Mouse (Mus musculus): Measurements from ENCODE around the gene Acot8.

The Acot8 gene

DNA sequence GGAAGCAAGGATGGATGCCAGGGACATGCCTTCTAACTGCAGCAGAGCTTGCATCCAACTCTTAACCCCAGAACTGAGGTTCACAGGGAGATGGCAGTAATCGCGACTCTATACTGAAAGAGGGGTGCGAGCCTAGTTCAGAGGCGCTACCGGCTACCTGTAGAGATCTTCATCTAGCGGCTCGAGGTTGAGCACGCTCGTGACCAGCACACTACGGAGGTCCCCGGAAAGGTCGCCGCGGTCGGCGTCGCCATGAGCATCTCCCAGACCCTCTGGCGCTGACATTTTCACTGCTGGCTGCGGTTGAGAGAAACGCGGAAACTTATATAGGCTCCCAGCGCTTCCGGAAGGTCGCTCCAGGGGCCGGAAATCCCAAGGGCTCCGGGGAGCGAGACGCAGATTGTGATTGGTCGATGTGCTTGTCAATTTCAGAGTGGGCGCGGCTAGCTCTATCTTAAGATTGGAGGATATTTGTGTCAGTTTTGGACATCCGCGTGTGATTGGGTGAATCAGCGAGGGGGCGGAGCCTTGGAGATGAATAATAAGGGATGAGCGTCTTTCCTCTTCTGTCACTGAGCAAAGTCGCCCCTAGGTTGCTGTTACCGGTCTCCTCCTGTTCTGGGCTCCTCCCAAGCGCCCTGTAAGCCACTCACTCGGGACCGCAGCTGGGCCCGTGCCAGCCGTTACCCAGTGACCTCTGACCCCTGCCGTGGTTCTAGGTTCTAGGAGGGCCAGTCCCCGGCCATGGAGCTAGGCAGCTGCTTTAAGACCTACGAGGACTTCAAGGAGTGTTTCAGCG lies at the start of gene Acot8, which contains the start of gene Zswim3:
Gene Acot8 (minus strand): TSS at position 350 of the 799 bp plus-strand sequence.
Gene Zswim3 (plus strand): TSS at position 566 of the 799 bp plus-strand sequence.
- peak; percentile 99 for DNase-seq (ENCODE audit: low spot score)

DNA sequence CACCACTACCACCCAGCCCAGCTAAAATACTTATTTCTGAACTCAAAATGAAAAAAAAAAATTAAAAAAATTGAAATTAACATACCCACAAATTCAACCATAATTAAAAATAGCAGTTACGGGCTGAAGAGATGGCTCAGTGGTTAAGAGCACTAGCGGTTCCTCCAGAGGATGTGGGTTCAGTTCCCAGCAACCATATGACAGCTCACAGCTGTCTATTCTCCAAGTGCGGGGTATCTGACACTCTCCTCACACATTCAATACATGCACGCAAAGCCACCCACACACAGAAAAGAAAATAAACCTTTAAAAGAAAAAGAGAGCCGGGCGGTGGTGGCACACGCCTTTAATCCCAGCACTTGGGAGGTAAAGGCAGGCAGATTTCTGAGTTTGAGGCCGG lies 45.4 kb upstream of the Acot8 start:
- no peak for DNase-seq (ENCODE audit: low spot score)

DNA sequence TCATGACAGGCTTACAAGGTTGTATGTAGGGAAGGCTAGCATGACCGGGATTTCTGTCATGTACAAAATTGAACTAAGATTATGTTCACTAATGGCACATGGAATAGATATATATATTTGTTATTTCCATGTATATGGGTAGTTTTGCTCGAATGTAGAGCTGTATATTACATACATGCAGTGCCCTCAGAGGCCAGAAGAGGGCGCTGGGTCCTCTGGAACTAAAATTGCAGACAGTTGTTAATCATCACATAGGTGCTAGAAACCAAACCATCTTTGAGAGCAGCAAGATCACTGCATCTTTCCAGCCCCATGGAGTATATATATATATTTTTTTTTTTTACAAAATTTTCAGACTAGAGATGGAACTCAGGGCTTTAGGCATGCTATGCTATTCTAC lies 41.1 kb upstream of the Acot8 start:
- no peak for DNase-seq (ENCODE audit: low spot score)

DNA sequence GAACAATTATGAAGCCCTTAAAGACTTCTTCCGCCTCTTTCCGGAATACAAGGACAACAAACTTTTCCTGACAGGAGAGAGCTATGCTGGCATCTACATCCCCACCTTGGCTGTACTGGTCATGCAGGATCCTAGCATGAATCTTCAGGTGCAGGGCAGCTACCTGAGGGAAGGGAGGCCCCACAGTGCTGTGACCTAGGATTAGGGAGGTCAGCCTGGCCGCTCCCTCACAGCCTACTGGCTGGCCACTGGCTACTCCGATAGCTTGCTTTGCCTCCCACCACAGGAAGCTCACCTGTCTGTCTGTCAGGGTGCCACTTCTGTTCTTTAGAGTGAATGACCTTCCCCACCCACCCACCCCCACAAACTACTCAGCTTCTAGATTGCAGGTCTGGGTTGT lies 30.5 kb upstream of the Acot8 start:
- DNase-seq (ENCODE audit: low spot score): no peak

DNA sequence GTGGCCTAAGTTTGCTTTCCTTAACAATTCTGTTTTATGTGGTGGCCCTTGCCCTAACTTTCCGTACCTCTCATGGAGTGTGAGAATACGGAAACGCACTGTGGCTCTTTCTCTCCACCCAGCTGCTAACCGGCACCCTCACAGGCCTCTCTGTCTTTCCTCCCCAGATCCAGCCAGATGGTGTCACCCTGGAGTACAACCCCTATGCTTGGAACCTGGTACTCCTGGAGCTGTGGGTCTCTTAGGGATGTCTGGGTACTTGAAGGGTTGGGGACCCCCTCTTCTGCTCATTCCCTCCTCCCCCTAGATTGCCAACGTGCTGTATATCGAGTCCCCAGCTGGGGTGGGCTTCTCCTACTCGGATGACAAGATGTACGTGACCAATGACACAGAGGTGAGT lies 29.8 kb upstream of the Acot8 start:
- no peak for DNase-seq (ENCODE audit: low spot score)

DNA sequence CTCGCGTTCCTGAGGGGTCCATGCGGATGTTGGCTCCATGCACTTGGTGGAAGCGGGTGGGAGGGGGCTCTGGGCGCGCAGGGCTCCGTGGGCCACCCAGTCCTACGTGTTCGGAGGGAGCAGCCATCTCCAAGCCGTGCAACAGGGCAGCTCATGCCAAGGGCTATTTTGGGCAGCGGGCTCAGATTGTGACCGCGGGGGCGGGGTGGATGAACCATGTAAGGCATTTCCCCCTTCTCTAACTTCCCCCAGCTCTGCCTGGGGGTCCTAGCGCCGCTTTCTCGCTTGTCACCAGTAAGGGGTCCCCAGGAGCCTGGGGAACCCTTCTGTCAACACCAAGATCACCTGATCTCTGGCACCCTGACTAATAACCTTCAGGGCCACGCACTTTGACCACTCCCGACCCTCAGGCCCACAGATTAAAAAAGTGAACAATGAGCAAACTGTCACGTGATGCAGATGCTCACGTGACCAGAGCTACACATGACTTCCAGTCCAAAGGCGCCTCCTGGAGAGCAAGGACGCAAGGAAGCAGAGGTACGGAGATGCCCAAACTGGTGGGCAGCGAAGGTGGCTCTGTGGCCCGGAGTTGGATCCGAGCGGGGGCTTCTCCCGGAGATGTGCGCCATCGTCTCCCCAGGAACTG lies 28.8 kb upstream of the Acot8 start, which contains the start of gene Neurl2:
Gene Neurl2 (minus strand): TSS at position 143 of the 646 bp plus-strand sequence.
- peak; percentile 97 for DNase-seq (ENCODE audit: low spot score)

DNA sequence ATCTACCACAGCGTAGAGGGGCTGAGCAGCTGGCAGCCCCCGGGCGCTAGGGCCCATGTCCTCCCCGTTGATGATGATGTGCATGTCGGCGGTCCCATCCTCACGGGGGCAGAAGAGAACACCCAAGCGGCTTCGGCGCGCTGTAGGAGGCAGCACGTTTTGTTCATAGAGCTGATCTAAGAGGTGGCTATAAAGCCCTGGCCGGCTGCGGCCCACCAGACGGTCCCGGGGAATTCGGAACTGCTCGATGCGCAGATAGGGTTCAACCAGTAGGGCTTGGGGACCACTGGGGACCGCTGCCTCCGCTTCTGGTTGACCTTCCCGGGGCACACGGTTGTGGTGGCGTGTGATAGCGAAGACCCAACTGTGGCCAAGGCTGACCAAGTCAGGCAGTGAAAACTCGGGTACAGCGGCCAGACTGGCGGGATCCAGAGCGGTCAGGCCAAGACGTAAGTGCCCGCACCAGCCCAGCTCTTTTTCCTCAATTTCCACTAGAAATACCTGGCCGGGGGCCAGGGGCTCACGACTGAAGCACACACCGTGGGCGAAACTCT lies 28.1 kb upstream of the Acot8 start, which contains the start of gene Ctsa:
Gene Ctsa (plus strand): TSS at position 126 of the 554 bp plus-strand sequence.
- peak; percentile 84 for DNase-seq (ENCODE audit: low spot score)

DNA sequence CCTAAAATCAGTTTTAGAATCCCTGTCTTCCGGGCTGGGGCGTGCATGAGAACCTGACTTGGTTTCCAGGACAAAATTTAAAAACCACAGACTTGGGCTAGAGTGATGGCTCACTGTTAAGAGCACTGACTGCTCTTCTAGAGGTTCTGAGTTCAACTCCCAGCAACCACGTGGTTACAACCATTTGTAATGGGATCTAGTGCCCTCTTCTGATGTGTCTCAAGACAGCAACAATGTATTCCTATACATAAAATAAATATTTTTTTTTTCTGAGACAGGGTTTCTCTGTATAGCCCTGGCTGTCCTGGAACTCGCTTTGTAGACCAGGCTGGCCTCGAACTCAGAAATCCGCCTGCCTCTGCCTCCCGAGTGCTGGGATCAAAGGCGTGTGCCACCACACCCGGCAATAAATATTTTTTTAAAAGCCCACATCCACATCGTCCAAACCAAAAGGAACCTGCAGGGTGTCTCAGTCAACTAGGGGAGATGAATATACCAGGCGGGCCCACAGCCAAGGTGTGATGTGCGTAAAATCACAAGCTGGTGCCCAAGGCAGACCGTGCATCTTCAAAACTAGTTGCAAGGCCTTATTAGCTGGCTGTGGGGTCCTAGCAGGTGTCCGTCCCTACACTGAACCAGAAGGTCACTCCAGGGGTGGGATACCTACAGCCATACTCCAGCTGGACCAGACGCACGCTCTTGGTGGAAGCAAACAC lies 27.5 kb upstream of the Acot8 start:
- DNase-seq (ENCODE audit: low spot score): no peak

DNA sequence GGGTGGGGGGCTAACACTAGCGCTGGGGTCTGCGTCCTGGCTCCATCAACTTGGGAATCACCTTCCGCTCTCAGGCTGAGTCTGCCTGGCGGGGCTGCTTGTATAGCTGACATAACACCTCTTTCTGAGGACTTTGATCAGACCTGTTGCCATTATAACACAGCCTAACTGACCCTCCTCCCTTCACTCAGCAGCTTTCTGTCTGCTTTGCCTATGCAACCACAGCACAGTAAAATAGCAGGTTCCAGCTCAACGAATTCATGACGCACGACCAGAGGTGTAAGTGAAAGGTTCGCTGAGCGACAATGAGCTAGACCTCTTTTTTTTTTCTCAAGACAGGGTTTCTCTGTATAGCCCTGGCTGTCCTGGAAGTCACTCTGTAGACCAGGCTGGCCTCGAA lies 26.3 kb upstream of the Acot8 start:
- no peak for DNase-seq (ENCODE audit: low spot score)

DNA sequence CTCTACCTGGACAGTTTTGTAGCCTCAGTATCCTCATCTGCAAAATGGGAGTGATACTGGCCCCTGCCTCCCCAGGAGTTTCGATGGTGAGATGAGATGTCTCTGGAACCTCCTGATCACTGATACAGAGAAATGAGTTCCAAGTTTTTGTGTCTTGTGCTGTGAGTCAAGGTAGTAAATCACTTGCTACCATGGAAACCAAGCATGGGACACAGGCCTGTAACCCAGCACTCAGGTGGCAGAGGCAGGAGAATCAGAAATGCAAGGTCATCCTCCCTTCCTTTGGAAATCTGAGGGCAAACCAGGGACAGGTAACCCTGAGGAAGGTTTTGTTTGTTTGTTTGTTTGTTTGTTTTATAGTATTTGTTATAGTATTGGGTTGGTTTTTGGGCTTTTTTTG lies 24.4 kb upstream of the Acot8 start:
- no peak for DNase-seq (ENCODE audit: low spot score)

DNA sequence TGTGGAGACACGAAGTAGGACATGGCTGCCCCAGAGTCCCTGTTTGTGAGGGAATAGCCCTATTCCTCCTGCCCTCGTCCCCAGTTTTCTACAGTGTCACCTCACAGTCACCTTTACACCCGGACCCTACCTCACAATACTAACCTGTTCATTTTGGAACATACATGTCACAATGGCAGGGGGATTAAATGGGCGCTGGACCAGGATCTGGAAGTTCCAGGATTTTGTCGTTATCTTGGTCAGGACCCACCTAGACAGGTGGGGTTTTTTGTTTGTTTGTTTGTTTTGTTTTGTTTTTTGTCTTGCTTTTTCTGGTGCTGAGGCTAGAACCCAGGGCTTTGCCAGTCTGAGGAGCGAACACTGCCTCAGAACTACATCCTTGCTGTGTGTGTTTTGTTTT lies 23.8 kb upstream of the Acot8 start, which contains the start of gene Spata25:
Gene Spata25 (minus strand): TSS at position 101 of the 400 bp plus-strand sequence.
- no peak for DNase-seq (ENCODE audit: low spot score)

DNA sequence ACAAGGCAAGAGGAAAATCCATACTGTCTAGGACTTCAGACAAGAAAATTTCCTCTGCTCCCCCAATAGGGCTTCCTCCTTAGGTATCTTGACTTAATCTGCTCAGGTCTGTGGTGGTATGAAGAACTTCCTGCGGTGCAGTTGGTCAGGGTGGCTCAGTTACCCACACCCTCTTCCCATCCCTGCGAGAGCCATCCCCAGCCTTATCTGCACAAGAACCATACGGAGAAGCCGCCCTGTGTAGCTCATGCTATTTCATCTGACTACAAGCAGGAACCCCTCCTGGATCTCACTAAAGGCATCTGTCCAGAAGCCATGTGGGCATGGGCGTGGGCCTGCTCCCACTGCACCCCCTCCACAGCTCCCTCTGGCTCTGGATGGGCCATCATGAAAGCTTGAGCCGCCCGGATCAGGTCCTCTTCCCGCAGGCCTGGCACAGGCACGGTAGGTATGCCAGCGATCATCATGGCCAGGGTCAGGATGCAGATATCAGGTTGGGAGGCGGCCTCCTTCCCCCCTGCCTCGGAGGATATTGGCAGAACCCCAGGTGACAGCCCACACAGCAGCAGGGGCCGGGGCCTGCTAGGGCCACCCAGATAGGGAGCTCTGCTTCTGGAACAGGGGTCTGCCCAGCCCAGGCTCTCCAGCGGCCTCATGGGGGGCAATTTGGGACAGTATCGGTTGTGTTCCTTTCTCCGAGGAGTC lies 22.6 kb upstream of the Acot8 start:
- DNase-seq (ENCODE audit: low spot score): no peak

DNA sequence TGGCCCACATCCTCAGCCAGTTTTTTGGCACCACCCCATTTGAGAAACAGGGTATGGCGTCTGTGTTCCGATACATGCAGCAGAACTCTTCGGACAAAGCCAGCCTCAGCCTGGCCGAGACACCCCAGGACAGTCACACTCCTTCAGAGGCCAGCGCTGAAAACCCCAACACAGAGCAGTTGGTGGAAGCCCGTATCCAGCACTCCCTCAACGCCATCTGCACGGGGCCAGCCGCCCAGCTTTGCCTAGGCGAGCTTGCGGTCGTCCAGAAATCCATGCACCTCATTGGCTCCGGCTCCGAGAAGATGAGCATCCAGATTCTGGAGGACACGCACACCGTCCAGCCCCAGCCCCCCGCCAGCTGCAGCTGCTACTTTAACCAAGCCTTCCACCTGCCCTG lies 20.8 kb upstream of the Acot8 start:
- no peak for DNase-seq (ENCODE audit: low spot score)

DNA sequence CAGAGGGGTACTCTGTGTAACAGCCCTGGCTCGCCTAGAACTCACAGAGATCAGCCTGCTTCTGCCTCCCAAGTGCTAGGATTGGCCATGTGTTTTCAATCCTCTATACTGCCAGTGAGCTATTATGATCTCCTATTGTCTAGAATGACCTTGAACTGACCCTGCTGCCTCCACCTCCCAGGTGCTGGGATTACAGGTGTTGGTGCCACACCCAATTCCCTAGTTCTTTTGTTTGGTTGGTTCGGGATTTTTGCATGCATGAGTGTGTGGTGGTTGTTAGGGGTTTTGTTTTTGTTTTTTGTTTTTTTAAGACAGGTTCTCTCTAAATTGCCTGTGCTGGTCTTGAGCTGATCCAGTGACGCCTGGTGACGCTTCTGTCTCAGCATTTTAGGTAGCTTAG lies 19.3 kb upstream of the Acot8 start:
- no peak for DNase-seq (ENCODE audit: low spot score)

DNA sequence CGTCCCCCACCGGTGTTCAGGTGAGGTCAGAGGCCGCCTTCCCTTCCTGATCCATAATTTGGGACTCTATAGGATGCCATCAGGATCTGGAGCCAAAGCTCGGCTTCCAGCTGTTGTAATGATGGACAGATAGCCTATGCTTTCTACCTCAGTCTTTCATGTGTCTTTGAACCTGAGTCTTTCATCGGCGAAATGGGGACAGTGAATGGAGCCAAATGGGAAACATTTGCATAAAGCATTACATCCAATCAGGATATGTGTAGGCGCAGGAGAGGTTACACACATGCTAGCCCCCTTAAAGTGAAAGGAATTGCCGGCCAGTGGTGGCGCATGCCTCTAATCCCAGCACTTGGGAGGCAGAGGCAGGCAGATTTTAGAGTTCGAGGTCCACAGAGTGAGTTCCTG lies 18.5 kb upstream of the Acot8 start:
- no peak for DNase-seq (ENCODE audit: low spot score)

DNA sequence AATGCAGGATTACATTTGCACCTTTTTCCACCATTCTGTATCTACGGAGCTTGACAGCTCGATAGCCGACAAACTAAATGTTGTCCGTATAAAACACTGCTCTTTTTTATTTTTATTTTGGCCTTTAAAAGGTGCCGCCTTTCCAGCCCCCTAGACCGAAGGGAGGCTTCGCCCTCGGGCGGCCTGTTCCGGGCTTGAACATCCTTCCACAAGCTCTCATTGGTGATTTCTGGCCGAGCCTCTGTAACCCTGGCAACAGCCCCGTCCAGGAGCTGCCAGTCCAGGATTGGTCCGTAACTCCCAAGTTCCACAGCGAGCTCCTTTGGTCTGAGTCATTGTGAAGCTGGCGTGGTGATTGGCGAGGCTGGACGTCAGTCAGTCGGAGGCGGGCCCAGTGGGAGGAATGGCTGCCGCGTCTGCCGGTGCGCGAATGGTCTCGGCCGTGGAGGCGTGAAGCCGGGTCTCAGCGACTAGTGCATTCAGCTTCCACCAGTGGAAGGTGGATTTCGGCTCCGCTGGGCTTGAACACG lies 18.0 kb upstream of the Acot8 start, which contains the start of gene Zswim1:
Gene Zswim1 (plus strand): TSS at position 51 of the 530 bp plus-strand sequence.
- peak; percentile 100 for DNase-seq (ENCODE audit: low spot score)

DNA sequence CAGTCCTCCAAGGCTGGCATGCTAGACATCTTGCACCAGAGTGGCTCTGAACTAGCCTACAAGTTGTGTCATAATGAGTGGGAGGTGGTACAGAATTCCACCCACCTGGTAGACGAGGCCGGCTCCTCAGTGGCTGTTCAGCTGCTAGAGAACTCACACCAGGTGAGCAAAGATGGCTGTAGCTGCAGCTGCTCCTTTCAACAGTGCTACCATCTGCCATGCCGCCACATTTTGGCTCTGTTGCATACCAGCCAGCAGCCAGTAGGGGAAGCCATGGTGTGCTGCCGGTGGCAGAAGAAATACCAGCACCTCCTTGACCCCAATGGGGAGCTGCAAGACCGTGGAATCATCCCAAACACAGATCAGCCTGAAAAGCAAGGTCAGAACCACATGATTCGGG lies 16.4 kb upstream of the Acot8 start:
- DNase-seq (ENCODE audit: low spot score): no peak

DNA sequence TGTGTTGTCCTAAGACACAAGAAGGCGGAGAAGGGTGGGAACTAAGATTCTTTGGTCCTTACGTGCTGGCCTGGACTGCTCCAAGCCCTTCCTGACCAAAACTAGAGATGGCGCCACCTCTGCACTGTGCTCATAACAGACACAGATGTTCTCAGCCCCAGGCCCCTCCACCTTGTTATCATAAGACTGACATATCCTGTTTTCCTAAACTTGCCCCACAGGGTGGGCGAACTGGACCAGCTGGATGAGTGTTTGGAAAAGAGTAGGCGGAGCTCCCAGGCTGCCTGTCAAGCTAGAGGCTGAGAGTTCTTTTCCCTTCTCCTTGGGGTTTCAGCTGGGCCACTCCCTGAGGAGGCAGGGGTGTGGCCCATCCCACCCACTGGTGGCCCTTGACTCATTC lies 13.0 kb upstream of the Acot8 start:
- no peak for DNase-seq (ENCODE audit: low spot score)

DNA sequence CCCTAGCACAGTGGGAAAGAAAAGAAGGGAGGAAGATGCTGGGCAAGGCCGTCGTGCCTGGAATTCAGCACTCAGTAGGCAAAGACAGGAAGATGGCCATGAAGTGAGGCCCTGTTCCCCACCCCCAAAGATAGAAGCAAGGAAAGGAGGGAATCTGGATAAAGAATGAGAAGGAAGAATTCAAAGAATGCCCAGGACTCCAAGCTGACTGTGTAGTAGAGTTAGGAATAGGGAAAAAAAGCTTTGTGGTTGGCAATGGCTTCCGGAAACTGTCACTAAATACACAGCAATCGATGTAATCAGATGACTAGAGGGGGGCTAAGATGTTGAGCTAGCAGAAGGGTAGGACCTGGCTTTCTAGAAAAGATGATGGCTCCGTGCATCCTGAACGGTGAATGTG lies 12.5 kb upstream of the Acot8 start:
- DNase-seq (ENCODE audit: low spot score): no peak

DNA sequence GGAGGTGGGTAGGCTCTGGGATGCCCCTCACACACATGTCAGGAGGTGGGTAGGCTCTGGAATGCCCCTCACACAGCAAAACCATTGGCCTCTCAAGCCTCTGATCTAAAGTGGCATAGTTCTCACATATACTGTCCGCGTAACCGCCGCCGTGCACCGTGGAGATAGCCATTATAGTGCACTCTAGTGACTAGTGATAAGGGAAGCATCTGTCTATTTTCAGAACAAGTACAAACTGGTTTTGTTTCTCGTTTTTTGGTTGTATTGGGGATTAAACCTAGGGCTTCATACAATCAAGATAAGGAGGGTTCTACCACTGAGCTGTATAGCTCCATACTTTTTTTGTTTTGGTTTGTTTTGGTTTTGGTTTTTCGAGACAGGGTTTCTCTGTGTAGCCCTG lies 11.1 kb upstream of the Acot8 start:
- DNase-seq (ENCODE audit: low spot score): no peak

DNA sequence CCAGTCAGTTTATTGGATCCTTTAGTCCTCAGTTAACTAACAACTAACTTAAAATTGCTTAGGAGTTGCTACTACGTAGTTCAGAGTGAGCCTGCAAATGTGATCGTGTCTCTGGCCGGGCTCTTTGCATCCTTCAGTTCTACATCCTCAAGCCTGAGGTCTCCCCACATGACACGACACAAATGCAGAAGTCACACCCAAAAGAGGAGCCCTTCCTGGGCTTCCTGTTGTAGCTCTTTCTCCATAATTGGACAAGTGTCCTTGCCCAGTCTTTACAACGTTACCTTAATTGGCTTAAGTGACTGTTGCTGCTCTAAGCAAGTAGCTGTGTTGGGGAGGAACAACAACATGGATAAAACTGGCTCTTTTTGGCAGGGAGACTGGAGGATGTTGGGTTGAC lies 10.7 kb upstream of the Acot8 start:
- DNase-seq (ENCODE audit: low spot score): no peak
